Mouse (Mus musculus) adipose tissue, adult 10 weeks (tissue): ENCODE results near the gene Gxylt1. TPM values are rescaled to one million over a fixed set of nuclear protein-coding genes. Genes with fewer than 3 reads are reported as not detected.

Source experiments
- polyA plus RNA-seq: library from polyadenylated mRNA; stranded (reverse); fragments of 350-450 nt; fragmentation: Illumina TruSeq; extraction: RNeasy Lipid Tissue Mini Kit (QIAGEN cat#74804); gene quantifications from one replicate; pipeline ENCODE4 v1.2.3, GENCODE M21; 2014; ENCODE audit warnings: low read depth, low replicate concordance

Gxylt1 gene
- 9.6 TPM for polyA plus RNA-seq

GRCm38 (mm10) chr15:93274679-93275583 is at the start of gene Gxylt1:
Gxylt1 (minus strand) TSS chr15:93275179.

Other genes with a start within 250 kb of the Gxylt1 start
- gene Yaf2, start 61.8 kb upstream of the Gxylt1 start, polyA plus RNA-seq: 27.4 TPM
- 107 TPM for gene Zcrb1, start 123.2 kb upstream of the Gxylt1 start, polyA plus RNA-seq
- 25.3 TPM for gene Pphln1, start 123.2 kb upstream of the Gxylt1 start, polyA plus RNA-seq